Mouse (Mus musculus) liver, embryonic 14.5 days (tissue): ENCODE results near the gene Fam166a. TPM values are rescaled to one million over a fixed set of nuclear protein-coding genes. Genes with fewer than 3 reads are reported as not detected.

Source experiments
- ATAC-seq: fragments of 200-750 bp; cut with Nextera tagmentation; 2 replicates; pipeline ENCODE4 v1.8.0; 2017; ENCODE audit warnings: moderate number of reproducible peaks, mild to moderate bottlenecking, moderate library complexity; ENCODE audit not compliant: insufficient read depth
- DNase-seq, 3 experiments: peaks; one replicate each; pipeline ENCODE4 v3.0.0-alpha.2; 2012 to 2013; ENCODE audit warnings: low read depth in 3 of 3, low spot score in 3 of 3
- H3K27ac ChIP-seq: fragments of 300-500 bp; sonication (generic); 2 replicates; pipeline ENCODE4 v1.5.1; 2014; ENCODE audit warnings: moderate library complexity, mild to moderate bottlenecking, control low read depth, inconsistent platforms
- H3K27me3 ChIP-seq: fragments of 300-500 bp; sonication (generic); 2 replicates; pipeline ENCODE4 v1.6.1; 2014; ENCODE audit warnings: mild to moderate bottlenecking, low read length, moderate library complexity; ENCODE audit not compliant: control insufficient read depth, insufficient read depth
- H3K36me3 ChIP-seq: fragments of 300-500 bp; sonication (generic); replicated peaks from 2 replicates; pipeline ENCODE4 v1.6.1; 2014; ENCODE audit warnings: low read depth; ENCODE audit not compliant: control insufficient read depth, insufficient read depth
- H3K4me1 ChIP-seq, 2 experiments: fragments of 200-500 bp in 1 of 2; fragments of 300-500 bp in 1 of 2; sonication (generic) in 1 of 2; replicated peaks; 2 replicates each; pipeline ENCODE4 v1.6.1; 2012 to 2014; ENCODE audit warnings: antibody characterized with exemption in 1 of 2, inconsistent platforms in 1 of 2, low read length in 1 of 2; ENCODE audit not compliant: control insufficient read depth in 2 of 2, insufficient read depth in 2 of 2
- H3K4me2 ChIP-seq: fragments of 300-500 bp; sonication (generic); 2 replicates; pipeline ENCODE4 v1.6.1; 2014; ENCODE audit warnings: low read depth, mild to moderate bottlenecking, control low read depth, moderate library complexity
- H3K4me3 ChIP-seq, 2 experiments: fragments of 200-500 bp in 1 of 2; fragments of 300-500 bp in 1 of 2; sonication (generic) in 1 of 2; 2 replicates each; pipeline ENCODE4 v1.5.1; 2012 to 2014; ENCODE audit warnings: low read depth in 2 of 2, low read length in 2 of 2, mild to moderate bottlenecking in 2 of 2, control low read depth in 1 of 2, inconsistent platforms in 1 of 2, moderate library complexity in 1 of 2; ENCODE audit not compliant: insufficient read depth in 1 of 2
- H3K9ac ChIP-seq: fragments of 300-500 bp; sonication (generic); replicated peaks from 2 replicates; pipeline ENCODE4 v1.6.1; 2014; ENCODE audit warnings: mild to moderate bottlenecking, control low read depth, moderate library complexity
- H3K9me3 ChIP-seq: fragments of 300-500 bp; sonication (generic); 2 replicates; pipeline ENCODE4 v1.6.1; 2016; ENCODE audit warnings: low read length, mixed read lengths; ENCODE audit not compliant: control insufficient read depth
- CTCF ChIP-seq: IDR thresholded peaks from 2 replicates; pipeline ENCODE4 v1.5.1; 2016; ENCODE audit warnings: antibody characterized with exemption, low read depth, control low read depth
- EP300 ChIP-seq: IDR thresholded peaks from 2 replicates; pipeline ENCODE4 v1.6.1; 2016; ENCODE audit warnings: antibody characterized with exemption, low read depth
- WGBS: fragments of 180-500 bp; shearing (Covaris S2); extraction: QIAGEN DNeasy Blood & Tissue Kit; methylation state at CpG from one replicate; pipeline ENCODE4 v1.1.7; 2014; ENCODE audit not compliant: insufficient replicate concordance; 5-methylcytosine and 5-hydroxymethylcytosine counted together
- polyA plus RNA-seq, 2 experiments: library from polyadenylated mRNA; depleted of rRNA in 1 of 2; stranded (reverse) in 1 of 2; unstranded in 1 of 2; fragments of >200 nt; fragmentation: Nextera tagmentation in 1 of 2; extraction: Ambion mirVana in 1 of 2; gene quantifications; 2 replicates each; pipeline versions ENCODE4 v1.2.1 to v1.2.3; 2012 to 2014

Gene Fam166a
- polyA plus RNA-seq, 2 experiments = 0.04 to 0.96 TPM

DNA sequence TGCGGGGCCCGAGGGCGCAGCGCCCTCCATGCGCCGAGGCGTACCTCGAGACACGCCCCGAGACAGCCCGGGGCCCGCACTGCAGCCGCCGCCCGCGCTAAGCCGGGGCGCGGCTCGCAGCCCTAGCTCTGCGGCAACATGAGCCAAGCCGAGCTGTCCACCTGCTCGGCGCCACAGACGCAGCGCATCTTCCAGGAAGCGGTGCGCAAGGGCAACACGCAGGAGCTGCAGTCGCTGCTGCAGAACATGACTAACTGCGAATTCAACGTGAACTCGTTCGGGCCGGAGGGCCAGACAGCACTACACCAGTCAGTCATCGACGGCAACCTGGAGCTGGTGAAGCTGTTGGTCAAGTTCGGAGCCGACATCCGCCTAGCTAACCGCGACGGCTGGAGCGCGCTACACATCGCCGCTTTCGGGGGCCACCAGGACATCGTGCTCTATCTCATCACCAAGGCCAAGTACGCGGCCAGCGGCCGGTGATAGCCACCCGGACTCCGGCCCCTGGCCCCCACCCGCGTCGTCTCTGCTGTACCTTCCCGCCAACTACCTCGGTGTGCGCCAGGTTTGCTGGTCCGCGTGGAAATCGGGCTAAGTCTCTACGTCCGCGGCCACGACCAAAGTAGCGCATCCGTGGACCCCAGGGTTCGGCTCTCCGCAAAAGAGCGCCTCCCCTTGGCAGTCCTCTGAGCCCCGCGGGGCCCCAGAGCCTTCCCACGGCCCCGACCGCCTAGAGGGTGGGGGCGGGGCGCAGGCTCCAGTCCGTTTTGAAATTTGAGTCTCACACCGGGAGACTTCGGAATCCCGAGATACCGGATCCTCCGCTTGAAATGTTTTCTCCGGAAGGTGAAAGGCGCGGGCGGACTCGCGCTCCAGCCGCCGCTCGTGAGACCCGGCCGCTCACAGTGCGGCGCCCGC is 37.3 kb upstream of the Fam166a start:
- DNase-seq (no peak), ATAC-seq (peak; percentile 82)
- WGBS = under 1% methylated on average over 100 of the region's 100 CpGs
- H3K4me2 ChIP-seq = peak overlapping the region; percentile 90
- H3K4me3 ChIP-seq = peak overlapping the region; percentile 55 to 68
- no peaks in the 10 kb centered on the region for H3K9me3 ChIP-seq
- peaks cover 20% of the 10 kb centered on the region for H3K27me3 ChIP-seq
- TF ChIP-seq EP300 (no peak), CTCF (peak; percentile 21; the same call in 1 of the 2 replicates)
- H3K27ac ChIP-seq = peak overlapping the region; percentile 62
- H3K9ac ChIP-seq = peak overlapping the region; percentile 72
- H3K36me3 ChIP-seq = no peaks in the 10 kb centered on the region
- peaks cover 0 to 15% of the 10 kb centered on the region in 2 experiments; a peak in 3 of 4 replicates for H3K4me1 ChIP-seq

DNA sequence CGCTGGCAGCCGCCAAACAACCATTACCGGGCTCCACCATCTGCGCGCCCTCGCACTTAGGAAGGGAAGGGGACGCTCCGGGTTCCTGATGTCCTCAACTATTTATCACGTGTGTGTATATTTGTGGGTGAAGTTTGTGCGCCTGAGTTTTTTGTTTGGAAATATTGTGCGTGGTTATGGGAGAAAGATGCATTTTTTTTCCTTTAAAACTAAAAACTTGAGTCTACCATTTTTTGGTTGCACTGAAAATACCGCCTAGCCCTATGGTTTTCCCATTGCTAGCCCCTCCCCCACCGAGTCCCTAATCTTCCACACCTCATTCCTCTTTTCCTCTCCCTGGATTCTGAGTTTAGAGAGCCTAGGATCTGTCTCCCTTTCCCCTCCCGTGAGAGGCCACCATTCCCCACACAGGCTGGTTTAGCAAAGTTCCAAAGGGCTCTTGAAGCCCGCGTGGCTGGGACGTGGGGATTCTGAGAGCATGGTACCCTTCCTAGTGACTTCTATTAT is 36.6 kb upstream of the Fam166a start:
- Histone ChIP-seq H3K4me1 (peaks cover 0 to 15% of the 10 kb centered on the region in 2 experiments; a peak in 3 of 4 replicates), H3K27me3 (peaks cover 24% of the 10 kb centered on the region)
- no peak for DNase-seq

DNA sequence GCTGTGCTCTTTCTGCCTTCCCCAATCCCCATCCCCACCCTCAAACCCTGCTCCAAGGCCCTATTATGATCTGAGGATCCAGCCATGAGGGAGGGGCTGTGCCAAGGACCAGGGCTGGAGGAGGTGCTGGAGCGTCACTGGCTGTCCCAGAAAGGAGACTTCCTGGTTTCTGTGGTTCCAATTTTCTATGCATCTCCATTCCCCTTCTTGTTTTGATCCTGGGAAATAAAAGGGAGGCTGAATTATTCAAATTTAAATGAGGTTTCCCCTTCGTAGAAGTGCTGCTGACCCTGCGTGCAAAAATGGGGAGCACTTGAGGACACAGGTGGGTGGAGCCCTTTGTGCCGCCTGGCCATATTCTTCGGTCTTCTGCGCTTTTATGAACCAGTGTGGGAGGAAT is 35.9 kb upstream of the Fam166a start:
- 25% methylated on average over 6 of the region's 6 CpGs for WGBS
- no peaks in the 10 kb centered on the region for H3K36me3 ChIP-seq
- no peak for DNase-seq
- H3K9me3 ChIP-seq = no peaks in the 10 kb centered on the region
- H3K4me1 ChIP-seq = peaks cover 0 to 15% of the 10 kb centered on the region in 2 experiments; a peak in 3 of 4 replicates
- H3K27ac ChIP-seq = no peak overlapping the region
- H3K27me3 ChIP-seq = peaks cover 24% of the 10 kb centered on the region
- TF ChIP-seq CTCF (no peak), EP300 (no peak)
- peak overlapping the region in 1 of 2 experiments; percentile 68; a peak in 2 of 4 replicates for H3K4me3 ChIP-seq
- peak overlapping the region; percentile 90 for H3K4me2 ChIP-seq
- no peak for ATAC-seq
- no peak overlapping the region for H3K9ac ChIP-seq

More for the DNA sequence above, 36.6 kb upstream of the Fam166a start:
- Histone ChIP-seq H3K36me3 (no peaks in the 10 kb centered on the region), H3K9me3 (no peaks in the 10 kb centered on the region), H3K4me2 (peak overlapping the region; percentile 90), H3K9ac (peak overlapping the region; percentile 72), H3K27ac (no peak overlapping the region), H3K4me3 (peak overlapping the region; percentile 55 to 68)
- TF ChIP-seq EP300 = no peak
- no peak for TF ChIP-seq CTCF
- WGBS = 3% methylated on average over 17 of the region's 17 CpGs
- ATAC-seq = no peak

DNA sequence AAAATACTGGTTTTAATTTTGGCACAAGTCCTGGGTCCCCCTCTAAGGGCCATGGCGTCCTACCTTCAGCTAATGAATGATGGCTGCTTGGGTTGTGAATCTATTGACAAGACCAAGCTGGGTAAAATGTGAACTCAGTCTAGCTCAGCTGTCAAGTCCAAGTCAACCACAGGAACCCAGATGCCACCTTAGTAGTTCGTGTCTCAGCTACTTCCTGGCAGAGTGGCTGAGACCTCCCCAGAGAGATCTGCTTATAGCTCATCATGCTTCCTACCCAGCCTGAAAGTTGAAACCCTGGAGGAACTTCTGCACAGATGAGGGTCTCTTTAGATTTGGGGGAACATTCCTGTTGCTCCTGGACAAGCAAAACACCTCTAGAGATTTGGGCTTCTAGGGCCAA is 35.2 kb upstream of the Fam166a start:
- ATAC-seq = no peak
- TF ChIP-seq CTCF = no peak
- TF ChIP-seq EP300 = no peak
- Histone ChIP-seq H3K4me1 (peaks cover 0 to 11% of the 10 kb centered on the region in 2 experiments; a peak in 3 of 4 replicates), H3K4me2 (no peak overlapping the region), H3K4me3 (no peak overlapping the region), H3K9ac (no peak overlapping the region), H3K9me3 (no peaks in the 10 kb centered on the region), H3K27ac (no peak overlapping the region), H3K27me3 (peaks cover 24% of the 10 kb centered on the region), H3K36me3 (no peaks in the 10 kb centered on the region)
- no peak for DNase-seq
- 64% methylated on average over 2 of the region's 2 CpGs for WGBS

DNA sequence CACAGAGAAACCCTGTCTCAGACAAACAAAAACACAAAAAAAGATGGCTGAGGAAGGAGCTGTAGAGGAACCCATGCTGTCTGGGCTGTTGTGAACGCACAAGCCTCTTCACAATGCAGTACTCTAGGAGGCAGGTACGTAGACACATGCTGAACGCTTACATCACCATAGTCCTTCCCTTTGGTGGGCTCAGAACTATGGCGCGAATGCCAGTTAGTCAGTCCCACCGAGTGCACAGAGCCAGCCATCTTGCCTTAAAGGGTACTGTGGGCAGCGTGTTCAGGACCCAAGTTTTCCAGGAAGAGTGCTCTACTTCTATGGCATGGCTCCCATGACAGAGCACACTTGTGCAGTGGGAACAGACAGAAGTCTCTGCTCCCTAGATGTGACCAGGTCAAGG is 34.0 kb upstream of the Fam166a start:
- WGBS = 76% methylated on average over 7 of the region's 7 CpGs
- no peak overlapping the region for H3K9ac ChIP-seq
- H3K27me3 ChIP-seq = peaks cover 24% of the 10 kb centered on the region
- ATAC-seq (no peak), DNase-seq (no peak)
- peaks cover 0 to 9% of the 10 kb centered on the region in 2 experiments; a peak in 3 of 4 replicates for H3K4me1 ChIP-seq
- H3K36me3 ChIP-seq = no peaks in the 10 kb centered on the region
- H3K27ac ChIP-seq = no peak overlapping the region
- no peaks in the 10 kb centered on the region for H3K9me3 ChIP-seq
- H3K4me2 ChIP-seq = no peak overlapping the region
- TF ChIP-seq CTCF = no peak
- no peak for TF ChIP-seq EP300
- no peak overlapping the region for H3K4me3 ChIP-seq
